Mouse (Mus musculus): ENCODE measurements at regions not wholly inside any gene's neighbourhood (a gene's known extent, or its start where the extent isn't known, plus 50 kb on each side); places are given as distances from the start of the nearest gene placed in this dataset.

DNA sequence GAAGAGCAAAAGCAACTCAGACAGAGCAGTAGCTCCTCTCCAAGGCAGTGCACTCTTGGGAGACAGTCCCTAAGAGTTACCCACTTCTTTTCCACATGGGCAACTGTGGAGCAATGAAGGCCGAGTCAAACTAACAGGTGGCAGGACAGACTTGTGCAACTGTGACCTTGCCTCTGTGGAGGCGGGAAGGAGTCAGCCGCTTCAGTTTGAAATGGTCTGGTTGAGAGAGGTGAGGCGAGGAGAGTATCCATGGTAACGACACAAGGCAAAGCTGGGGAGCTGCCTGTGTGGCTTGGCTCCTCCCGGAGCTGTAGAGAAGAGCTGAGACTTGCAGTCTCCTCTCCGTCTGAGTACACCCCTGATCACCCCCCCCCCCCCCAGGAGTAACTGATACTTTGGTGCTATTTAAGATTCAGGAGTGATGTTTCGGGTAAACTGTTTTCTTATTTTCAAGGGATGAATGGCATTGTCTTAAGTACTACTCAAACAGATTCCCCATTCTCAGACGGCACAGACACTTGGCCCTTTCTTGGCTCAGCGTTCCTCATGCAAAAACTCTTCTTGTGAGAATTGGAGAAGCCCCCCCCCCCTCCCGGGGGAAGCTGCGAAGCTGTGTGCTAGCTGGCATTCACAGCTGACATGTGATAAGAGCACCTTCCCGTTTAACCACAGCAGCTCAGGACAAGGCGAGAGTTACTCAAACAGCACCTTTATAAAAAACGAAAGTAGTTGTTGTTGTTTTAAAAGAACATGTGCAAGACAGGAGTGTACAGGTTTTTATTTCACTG, 54.9 kb upstream of the Chst1 start:
- DNase-seq (ENCODE audit: low spot score) = peak; percentile 53
- no peaks in the 10 kb centered on the region for H3K9me3 ChIP-seq (replicated peaks; ENCODE audit: control insufficient read depth, low read length)
- peak; percentile 70; the same call in 1 of the 2 replicates for ATAC-seq (replicated peaks; ENCODE audit: insufficient number of reproducible peaks, low FRiP score, low TSS enrichment, low read depth)
- H3K4me1 ChIP-seq (ENCODE audit: control insufficient read depth, insufficient read depth, low read length) = no peaks in the 10 kb centered on the region
- H3K4me3 ChIP-seq (ENCODE audit: low read depth, low read length) = no peak overlapping the region
- no peak overlapping the region for H3K27ac ChIP-seq (replicated peaks; ENCODE audit: low read depth, low read length)
- no peaks in the 10 kb centered on the region for H3K36me3 ChIP-seq (replicated peaks; ENCODE audit: control insufficient read depth, insufficient read depth, low read depth, low read length)
- no peak overlapping the region for H3K4me2 ChIP-seq (ENCODE audit: low read depth, low read length)
- H3K27me3 ChIP-seq (ENCODE audit: control insufficient read depth, insufficient read depth, low read length) = no peaks in the 10 kb centered on the region
- 16% methylated on average over 15 of the region's 15 CpGs for WGBS
- H3K9ac ChIP-seq (replicated peaks; ENCODE audit: low read length) = no peak overlapping the region

DNA sequence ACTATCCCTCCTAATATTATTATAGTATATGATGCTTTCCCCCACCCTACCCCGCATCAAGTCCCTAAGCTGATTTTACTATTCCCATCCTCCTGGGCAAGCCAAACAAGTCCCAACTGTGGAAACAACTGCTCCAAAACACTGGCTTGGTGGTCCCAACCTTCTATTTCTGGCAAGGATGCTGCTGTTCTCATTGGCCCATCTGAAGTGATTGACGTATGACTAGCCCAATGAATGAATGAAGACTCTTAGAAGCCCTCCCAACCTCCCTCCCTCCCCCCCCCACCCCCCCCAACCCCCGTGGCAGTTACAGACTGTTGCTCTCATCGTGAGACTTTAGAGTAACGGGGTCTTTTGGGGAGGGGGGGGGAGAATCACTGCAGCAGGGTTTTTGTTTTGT, 58.7 kb upstream of the Chst1 start:
- Histone ChIP-seq H3K27ac (replicated peaks; ENCODE audit: low read depth, low read length) (no peak overlapping the region), H3K27me3 (ENCODE audit: control insufficient read depth, insufficient read depth, low read length) (no peaks in the 10 kb centered on the region), H3K36me3 (replicated peaks; ENCODE audit: control insufficient read depth, insufficient read depth, low read depth, low read length) (no peaks in the 10 kb centered on the region), H3K4me2 (ENCODE audit: low read depth, low read length) (no peak overlapping the region), H3K4me1 (ENCODE audit: control insufficient read depth, insufficient read depth, low read length) (no peaks in the 10 kb centered on the region), H3K9ac (replicated peaks; ENCODE audit: low read length) (no peak overlapping the region), H3K4me3 (ENCODE audit: low read depth, low read length) (no peak overlapping the region), H3K9me3 (replicated peaks; ENCODE audit: control insufficient read depth, low read length) (no peaks in the 10 kb centered on the region)
- WGBS = 70% methylated on average over 5 of the region's 5 CpGs
- DNase-seq (ENCODE audit: low spot score) = no peak
- ATAC-seq (replicated peaks; ENCODE audit: insufficient number of reproducible peaks, low FRiP score, low TSS enrichment, low read depth) = no peak

DNA sequence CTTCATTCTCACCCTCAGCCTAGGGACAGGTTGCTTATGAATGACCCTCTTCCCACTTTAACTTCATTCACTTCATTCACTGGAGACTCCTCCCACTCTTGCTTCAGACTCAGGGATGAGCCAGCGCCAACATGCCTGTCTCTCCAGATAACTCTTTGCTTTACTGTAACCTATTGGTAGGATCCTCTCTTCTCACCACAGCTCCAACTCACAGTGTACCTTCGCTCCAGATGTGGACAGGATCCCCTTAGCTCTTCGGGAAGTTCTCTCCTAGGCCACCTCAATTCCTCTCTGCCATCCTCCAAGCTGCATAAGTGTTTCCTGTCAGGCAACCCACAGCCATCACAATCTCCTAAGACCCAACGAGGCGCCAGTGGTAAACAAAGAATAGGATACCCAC, 67.5 kb upstream of the Chst1 start:
- Histone ChIP-seq H3K4me3 (ENCODE audit: low read depth, low read length) (no peak overlapping the region), H3K4me2 (ENCODE audit: low read depth, low read length) (no peak overlapping the region), H3K9me3 (replicated peaks; ENCODE audit: control insufficient read depth, low read length) (no peaks in the 10 kb centered on the region), H3K27me3 (ENCODE audit: control insufficient read depth, insufficient read depth, low read length) (no peaks in the 10 kb centered on the region), H3K9ac (replicated peaks; ENCODE audit: low read length) (no peak overlapping the region), H3K4me1 (ENCODE audit: control insufficient read depth, insufficient read depth, low read length) (no peaks in the 10 kb centered on the region), H3K36me3 (replicated peaks; ENCODE audit: control insufficient read depth, insufficient read depth, low read depth, low read length) (no peaks in the 10 kb centered on the region), H3K27ac (replicated peaks; ENCODE audit: low read depth, low read length) (no peak overlapping the region)
- 86% methylated on average over 5 of the region's 5 CpGs for WGBS
- DNase-seq (ENCODE audit: low spot score) (no peak), ATAC-seq (replicated peaks; ENCODE audit: insufficient number of reproducible peaks, low FRiP score, low TSS enrichment, low read depth) (no peak)

DNA sequence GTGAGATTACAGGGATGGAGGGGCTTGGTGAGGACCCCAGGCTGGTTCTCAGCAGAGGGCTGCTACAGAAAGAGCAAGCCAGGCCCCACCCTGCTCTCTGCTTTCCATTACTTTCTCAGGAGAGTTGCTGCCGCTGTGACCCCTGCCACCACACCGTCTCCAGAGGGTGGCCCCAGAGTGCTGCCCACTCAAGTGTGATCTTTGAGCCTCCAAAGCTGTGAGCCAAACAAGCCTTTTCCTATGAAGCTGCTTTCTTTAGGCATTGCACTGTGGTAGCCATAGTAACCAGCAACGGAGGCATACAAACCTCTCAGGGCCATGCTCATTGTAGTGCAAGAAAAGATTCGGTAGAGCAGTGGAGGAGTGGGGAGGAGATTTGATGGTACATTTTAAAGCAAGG, 68.8 kb upstream of the Chst1 start:
- no peaks in the 10 kb centered on the region for H3K4me1 ChIP-seq (ENCODE audit: control insufficient read depth, insufficient read depth, low read length)
- H3K9me3 ChIP-seq (replicated peaks; ENCODE audit: control insufficient read depth, low read length) = no peaks in the 10 kb centered on the region
- WGBS = 66% methylated on average over 4 of the region's 4 CpGs
- no peak overlapping the region for H3K4me2 ChIP-seq (ENCODE audit: low read depth, low read length)
- H3K36me3 ChIP-seq (replicated peaks; ENCODE audit: control insufficient read depth, insufficient read depth, low read depth, low read length) = no peaks in the 10 kb centered on the region
- DNase-seq (ENCODE audit: low spot score) (no peak), ATAC-seq (replicated peaks; ENCODE audit: insufficient number of reproducible peaks, low FRiP score, low TSS enrichment, low read depth) (peak; percentile 50; the same call in 1 of the 2 replicates)
- H3K27me3 ChIP-seq (ENCODE audit: control insufficient read depth, insufficient read depth, low read length) = no peaks in the 10 kb centered on the region
- no peak overlapping the region for H3K9ac ChIP-seq (replicated peaks; ENCODE audit: low read length)
- no peak overlapping the region for H3K4me3 ChIP-seq (ENCODE audit: low read depth, low read length)
- no peak overlapping the region for H3K27ac ChIP-seq (replicated peaks; ENCODE audit: low read depth, low read length)

DNA sequence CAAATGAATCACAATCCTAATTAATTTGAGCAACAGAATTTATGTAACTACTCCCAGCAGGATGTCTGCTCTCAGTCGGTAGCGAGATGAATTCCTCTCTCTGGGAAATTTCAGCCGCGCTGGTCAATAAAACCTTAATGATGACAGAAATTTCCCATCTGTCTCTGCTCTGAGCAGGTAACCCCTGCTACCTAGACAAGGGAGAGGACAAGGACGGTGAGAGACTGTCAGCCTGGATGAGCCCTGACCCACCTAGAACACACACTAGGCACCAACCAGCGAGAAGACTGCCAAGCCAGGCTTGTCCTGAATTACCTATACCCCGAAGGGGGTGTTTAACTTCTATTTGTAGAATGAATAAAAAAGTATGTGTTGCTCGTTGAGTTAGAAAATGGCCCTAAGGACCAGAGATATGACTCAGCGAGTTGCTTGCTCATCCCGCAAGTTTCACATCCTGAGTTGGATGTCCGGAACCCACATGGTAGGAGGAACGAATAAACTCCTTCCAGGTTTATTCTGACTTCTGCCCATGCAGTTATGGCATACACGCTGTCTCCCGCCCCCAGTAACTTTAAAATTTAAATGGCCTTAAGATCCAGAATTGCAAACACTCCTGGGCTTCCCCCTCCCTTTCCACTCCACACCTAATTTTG, 69.5 kb upstream of the Slc35c1 start:
- Histone ChIP-seq H3K27ac (replicated peaks; ENCODE audit: low read depth, low read length) (no peak overlapping the region), H3K9ac (replicated peaks; ENCODE audit: low read length) (peak overlapping the region; percentile 11; the same call in 1 of the 2 replicates)
- ATAC-seq (replicated peaks; ENCODE audit: insufficient number of reproducible peaks, low FRiP score, low TSS enrichment, low read depth) = no peak

DNA sequence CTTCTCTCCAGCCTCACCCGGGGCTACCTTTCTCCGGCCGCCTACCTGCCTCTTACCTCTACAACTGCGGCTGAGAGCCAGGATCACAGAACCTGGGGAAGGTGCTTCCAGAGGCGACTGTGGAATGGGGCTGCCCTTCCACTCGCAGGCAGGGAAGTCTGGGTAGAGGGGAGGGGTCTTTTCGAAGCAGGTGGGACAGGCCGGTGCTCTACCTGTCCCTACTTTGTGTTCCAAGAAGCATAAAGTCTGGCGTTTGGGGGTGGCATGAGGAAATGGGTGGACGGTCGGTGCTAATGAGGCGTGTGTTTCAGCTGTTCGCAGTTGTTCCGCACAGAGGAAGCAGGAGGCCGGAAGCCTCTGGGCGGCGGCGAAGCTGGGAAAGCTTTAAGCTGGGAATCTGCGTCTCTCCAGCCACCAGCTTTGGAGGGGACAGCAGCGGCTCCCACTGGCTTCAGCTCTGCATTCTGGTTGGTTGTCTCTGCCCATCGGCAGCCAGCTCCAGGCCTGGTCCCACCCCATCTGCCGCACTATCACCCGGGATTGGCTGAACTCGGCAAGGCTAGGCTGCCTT, 68.8 kb upstream of the Slc35c1 start:
- Histone ChIP-seq H3K27me3 (ENCODE audit: control insufficient read depth, insufficient read depth, low read length) (no peaks in the 10 kb centered on the region), H3K9ac (replicated peaks; ENCODE audit: low read length) (peak overlapping the region; percentile 69), H3K27ac (replicated peaks; ENCODE audit: low read depth, low read length) (no peak overlapping the region), H3K4me3 (ENCODE audit: low read depth, low read length) (peak overlapping the region; percentile 42), H3K4me2 (ENCODE audit: low read depth, low read length) (peak overlapping the region; percentile 81), H3K9me3 (replicated peaks; ENCODE audit: control insufficient read depth, low read length) (no peaks in the 10 kb centered on the region), H3K36me3 (replicated peaks; ENCODE audit: control insufficient read depth, insufficient read depth, low read depth, low read length) (no peaks in the 10 kb centered on the region), H3K4me1 (ENCODE audit: control insufficient read depth, insufficient read depth, low read length) (no peaks in the 10 kb centered on the region)
- ATAC-seq (replicated peaks; ENCODE audit: insufficient number of reproducible peaks, low FRiP score, low TSS enrichment, low read depth) (peak; percentile 94), DNase-seq (ENCODE audit: low spot score) (peak; percentile 88)
- WGBS = 7% methylated on average over 24 of the region's 24 CpGs

More for the DNA sequence above, 69.5 kb upstream of the Slc35c1 start:
- WGBS = 51% methylated on average over 14 of the region's 14 CpGs
- no peak for DNase-seq (ENCODE audit: low spot score)
- H3K4me1 ChIP-seq (ENCODE audit: control insufficient read depth, insufficient read depth, low read length) = no peaks in the 10 kb centered on the region
- peak overlapping the region; percentile 42 for H3K4me3 ChIP-seq (ENCODE audit: low read depth, low read length)
- no peaks in the 10 kb centered on the region for H3K36me3 ChIP-seq (replicated peaks; ENCODE audit: control insufficient read depth, insufficient read depth, low read depth, low read length)
- no peaks in the 10 kb centered on the region for H3K27me3 ChIP-seq (ENCODE audit: control insufficient read depth, insufficient read depth, low read length)
- peak overlapping the region; percentile 81 for H3K4me2 ChIP-seq (ENCODE audit: low read depth, low read length)
- no peaks in the 10 kb centered on the region for H3K9me3 ChIP-seq (replicated peaks; ENCODE audit: control insufficient read depth, low read length)

DNA sequence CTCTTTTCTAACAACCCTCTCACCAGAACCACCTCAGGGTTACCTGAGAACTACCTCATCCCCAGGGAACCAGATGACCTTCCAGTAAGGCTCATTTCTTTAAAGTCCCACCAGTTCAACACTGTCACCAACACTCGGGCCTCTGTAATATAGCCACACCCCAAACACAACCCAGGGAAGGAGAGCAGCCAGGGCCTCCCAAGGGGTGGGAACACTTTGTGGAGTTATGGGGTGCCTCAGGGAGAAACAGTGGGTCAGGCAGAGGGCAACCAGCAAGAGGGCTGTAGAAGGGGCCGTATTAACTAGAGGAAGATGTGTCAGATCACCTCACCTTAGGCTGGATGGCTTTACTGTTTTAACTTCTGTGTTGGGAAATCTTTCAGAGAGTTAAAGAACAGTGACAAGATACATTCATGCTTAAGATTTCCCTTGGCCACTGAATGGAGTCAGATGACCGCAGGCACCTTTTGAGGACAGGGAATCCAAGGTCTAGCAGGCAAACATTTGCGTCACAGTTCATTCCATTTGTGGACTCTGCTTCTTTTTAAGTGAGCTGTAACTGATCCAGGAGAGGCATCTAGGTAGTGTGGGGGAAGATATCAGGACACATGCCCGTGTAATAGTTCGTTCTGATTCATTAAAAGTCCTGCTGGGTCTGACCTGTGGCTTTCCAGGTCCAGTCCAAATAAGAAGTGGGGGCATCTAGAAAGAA, 67.9 kb upstream of the Slc35c1 start:
- no peaks in the 10 kb centered on the region for H3K27me3 ChIP-seq (ENCODE audit: control insufficient read depth, insufficient read depth, low read length)
- no peaks in the 10 kb centered on the region for H3K36me3 ChIP-seq (replicated peaks; ENCODE audit: control insufficient read depth, insufficient read depth, low read depth, low read length)
- no peaks in the 10 kb centered on the region for H3K4me1 ChIP-seq (ENCODE audit: control insufficient read depth, insufficient read depth, low read length)
- no peak overlapping the region for H3K4me3 ChIP-seq (ENCODE audit: low read depth, low read length)
- DNase-seq (ENCODE audit: low spot score) (no peak), ATAC-seq (replicated peaks; ENCODE audit: insufficient number of reproducible peaks, low FRiP score, low TSS enrichment, low read depth) (no peak)
- H3K9me3 ChIP-seq (replicated peaks; ENCODE audit: control insufficient read depth, low read length) = no peaks in the 10 kb centered on the region
- no peak overlapping the region for H3K4me2 ChIP-seq (ENCODE audit: low read depth, low read length)
- 79% methylated on average over 6 of the region's 6 CpGs for WGBS
- no peak overlapping the region for H3K27ac ChIP-seq (replicated peaks; ENCODE audit: low read depth, low read length)
- no peak overlapping the region for H3K9ac ChIP-seq (replicated peaks; ENCODE audit: low read length)

Measured in embryonic facial prominence, embryonic 11.5 days (tissue).